Mouse (Mus musculus): ENCODE measurements at regions not wholly inside any gene's neighbourhood (a gene's known extent, or its start where the extent isn't known, plus 50 kb on each side); places are given as distances from the start of the nearest gene placed in this dataset.

DNA sequence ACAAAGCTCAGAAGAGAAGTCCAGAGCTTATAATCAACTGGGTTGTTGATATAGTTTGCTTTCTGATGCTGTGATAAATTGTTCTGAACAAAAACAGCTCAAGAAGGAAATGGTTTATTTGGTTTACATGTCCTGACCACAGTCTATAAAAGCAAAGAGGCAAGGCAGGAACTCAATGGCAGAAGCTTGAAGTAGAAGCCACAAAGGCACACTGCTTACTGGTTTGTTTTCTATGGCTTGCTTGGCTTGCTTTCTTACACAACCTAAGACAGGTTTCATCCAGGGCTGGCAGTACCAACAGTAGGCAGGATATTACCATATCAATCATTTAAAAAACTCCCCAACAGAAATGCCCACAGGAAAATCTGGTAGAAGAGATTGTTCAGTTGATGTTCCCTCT is 502.7 kb upstream of the Mef2c start:
- TF ChIP-seq CTCF (IDR thresholded peaks at IDR 0.05; ENCODE audit: low read depth, low read length) (no peak), POLR2A (IDR thresholded peaks at IDR 0.05; ENCODE audit: borderline replicate concordance, low read depth, low read length) (no peak)
